Mouse (Mus musculus) stomach, embryonic 16.5 days (tissue): Measurements from ENCODE around the gene Lrch2. TPM values are rescaled to one million over a fixed set of nuclear protein-coding genes. Genes with fewer than 3 reads are reported as not detected.
A peak's percentile ranks its signal among the peaks of the same experiment; 100 is the strongest.

Experiments
- ATAC-seq: fragments of 200-750 bp; cut with Nextera tagmentation; 2 replicates; pipeline ENCODE4 v1.8.0; 2017; ENCODE audit warnings: moderate number of reproducible peaks, moderate TSS enrichment; ENCODE audit not compliant: insufficient read depth, low FRiP score
- H3K27ac ChIP-seq: fragments of 300-500 bp; sonication (generic); 2 replicates; pipeline ENCODE4 v1.5.1; 2014; ENCODE audit warnings: low read length
- H3K27me3 ChIP-seq: fragments of 300-500 bp; sonication (generic); 2 replicates; pipeline ENCODE4 v1.6.1; 2014; ENCODE audit warnings: low read length, control low read depth, mixed read lengths; ENCODE audit not compliant: control insufficient read depth, insufficient read depth
- H3K36me3 ChIP-seq: fragments of 300-500 bp; sonication (generic); 2 replicates; pipeline ENCODE4 v1.6.1; 2014; ENCODE audit warnings: low read length; ENCODE audit not compliant: control insufficient read depth, insufficient read depth
- H3K4me1 ChIP-seq: fragments of 300-500 bp; sonication (generic); 2 replicates; pipeline ENCODE4 v1.6.1; 2014; ENCODE audit warnings: low read length, control low read depth, mixed read lengths; ENCODE audit not compliant: control insufficient read depth, insufficient read depth
- H3K4me2 ChIP-seq: fragments of 300-500 bp; sonication (generic); 2 replicates; pipeline ENCODE4 v1.6.1; 2014; ENCODE audit warnings: low read depth, low read length, mixed read lengths
- H3K4me3 ChIP-seq: fragments of 300-500 bp; sonication (generic); replicated peaks from 2 replicates; pipeline ENCODE4 v1.5.1; 2014; ENCODE audit warnings: mild to moderate bottlenecking, low read length
- H3K9ac ChIP-seq: fragments of 300-500 bp; sonication (generic); 2 replicates; pipeline ENCODE4 v1.6.1; 2014; ENCODE audit warnings: low read length
- H3K9me3 ChIP-seq: fragments of 300-500 bp; sonication (generic); replicated peaks from 2 replicates; pipeline ENCODE4 v1.6.1; 2016; ENCODE audit warnings: low read length, control low read depth; ENCODE audit not compliant: control insufficient read depth
- WGBS: fragments of 180-500 bp; shearing (Covaris S2); extraction: QIAGEN DNeasy Blood & Tissue Kit; methylation state at CpG from one replicate; pipeline ENCODE4 v1.1.7; 2014; 5-methylcytosine and 5-hydroxymethylcytosine counted together
- polyA plus RNA-seq: library from polyadenylated mRNA; unstranded; fragments of >200 nt; fragmentation: Nextera tagmentation; extraction: Ambion mirVana; gene quantifications from 2 replicates; pipeline ENCODE4 v1.2.1, GENCODE M21; 2015

Lrch2 gene
- polyA plus RNA-seq, 1 experiment from 2014 or later = 3.7 TPM

GRCm38 (mm10) chrX:147443386-147443785 lies 110.5 kb downstream of the Lrch2 start:
- 82% methylated on average over 4 of the region's 4 CpGs for WGBS
- no peak overlapping the region for H3K27ac ChIP-seq

DNA sequence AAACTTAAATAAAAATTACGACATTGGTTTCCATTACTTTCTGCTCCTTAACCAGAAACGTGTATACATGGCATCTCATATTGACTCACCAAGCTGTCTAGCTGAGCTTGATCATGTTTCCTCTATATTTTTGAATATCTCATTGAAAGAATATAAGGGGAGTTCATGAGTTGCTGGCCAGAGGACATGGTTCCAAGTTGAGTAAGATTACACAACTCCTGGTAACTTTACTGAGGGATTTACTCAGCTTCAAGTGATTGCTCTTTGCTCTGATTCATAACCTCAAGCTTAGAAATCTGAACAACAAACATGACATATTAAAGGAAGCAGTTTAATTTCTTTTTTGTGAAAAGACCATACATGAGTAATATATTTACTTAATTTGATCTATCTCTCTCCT lies 118.5 kb downstream of the Lrch2 start:
- 79% methylated on average over 2 of the region's 2 CpGs for WGBS
- no peak for ATAC-seq

More at GRCm38 (mm10) chrX:147443386-147443785, 110.5 kb downstream of the Lrch2 start:
- Histone ChIP-seq H3K9ac (no peak overlapping the region), H3K4me2 (no peak overlapping the region), H3K36me3 (no peaks in the 10 kb centered on the region), H3K27me3 (no peaks in the 10 kb centered on the region), H3K4me1 (no peaks in the 10 kb centered on the region), H3K4me3 (no peak overlapping the region), H3K9me3 (no peaks in the 10 kb centered on the region)
- ATAC-seq = no peak

DNA sequence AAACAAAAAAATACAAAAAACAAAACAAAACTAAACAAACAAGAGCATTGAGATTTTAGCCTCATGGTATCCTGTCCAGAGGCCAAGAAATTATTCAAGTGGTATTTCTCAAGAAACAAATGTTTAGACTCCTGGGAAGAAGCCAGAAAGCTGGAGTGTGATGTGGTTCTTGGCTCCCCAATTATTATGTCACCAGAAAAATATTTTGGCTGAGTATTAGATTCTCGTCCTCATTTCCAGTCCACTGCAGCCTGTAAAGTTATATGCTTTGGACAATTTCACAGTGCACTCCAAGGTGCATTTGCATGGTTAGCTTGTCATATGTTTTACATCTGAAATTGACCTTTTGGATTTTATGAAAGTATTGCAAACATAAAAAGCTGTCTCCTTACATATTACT lies 124.1 kb downstream of the Lrch2 start:
- Histone ChIP-seq H3K4me3 (no peak overlapping the region), H3K4me1 (no peaks in the 10 kb centered on the region), H3K36me3 (no peaks in the 10 kb centered on the region), H3K9ac (no peak overlapping the region), H3K27ac (no peak overlapping the region), H3K9me3 (no peaks in the 10 kb centered on the region), H3K4me2 (no peak overlapping the region), H3K27me3 (no peaks in the 10 kb centered on the region)
- peak; percentile 60; the same call in 1 of the 2 replicates for ATAC-seq
- 44% methylated on average over 1 of the region's 1 CpGs for WGBS

More for the DNA sequence above, 118.5 kb downstream of the Lrch2 start:
- Histone ChIP-seq H3K4me1 (no peaks in the 10 kb centered on the region), H3K4me2 (no peak overlapping the region), H3K9me3 (no peaks in the 10 kb centered on the region), H3K9ac (no peak overlapping the region), H3K4me3 (no peak overlapping the region), H3K27me3 (no peaks in the 10 kb centered on the region), H3K36me3 (no peaks in the 10 kb centered on the region), H3K27ac (no peak overlapping the region)

GRCm38 (mm10) chrX:147429129-147429528 lies 124.8 kb downstream of the Lrch2 start, which contains the start of gene Il13ra2:
Gene Il13ra2, minus strand, starts transcription at chrX:147429192.
- ATAC-seq = no peak

More at GRCm38 (mm10) chrX:147429129-147429528, 124.8 kb downstream of the Lrch2 start, which contains the start of gene Il13ra2:
- no peak within 1 kb of the TSS for H3K9ac ChIP-seq
- H3K27me3 ChIP-seq = no peaks in the 10 kb centered on the region
- no peak within 1 kb of the TSS for H3K27ac ChIP-seq
- no peak within 1 kb of the TSS for H3K4me3 ChIP-seq
- no peaks in the 10 kb centered on the region for H3K4me1 ChIP-seq
- no peak within 1 kb of the TSS for H3K4me2 ChIP-seq
- H3K9me3 ChIP-seq = no peaks in the 10 kb centered on the region
- H3K36me3 ChIP-seq = no peaks in the 10 kb centered on the region
- WGBS = 47% methylated on average over 1 of the region's 1 CpGs

Other genes starting within 250 kb of the Lrch2 start
- gene Il13ra2, start 124.9 kb downstream of the Lrch2 start, polyA plus RNA-seq = 0.17 TPM in 1 of 2 replicates, not detected in the other
- gene Vmn1r239-ps, start 100.4 kb downstream of the Lrch2 start, polyA plus RNA-seq = not detected in 2 replicates
- gene Gm15128, start 211.9 kb upstream of the Lrch2 start, polyA plus RNA-seq = not detected in 2 replicates